Mouse (Mus musculus): ENCODE measurements at regions not wholly inside any gene's neighbourhood (a gene's known extent, or its start where the extent isn't known, plus 50 kb on each side); places are given as distances from the start of the nearest gene placed in this dataset.

DNA sequence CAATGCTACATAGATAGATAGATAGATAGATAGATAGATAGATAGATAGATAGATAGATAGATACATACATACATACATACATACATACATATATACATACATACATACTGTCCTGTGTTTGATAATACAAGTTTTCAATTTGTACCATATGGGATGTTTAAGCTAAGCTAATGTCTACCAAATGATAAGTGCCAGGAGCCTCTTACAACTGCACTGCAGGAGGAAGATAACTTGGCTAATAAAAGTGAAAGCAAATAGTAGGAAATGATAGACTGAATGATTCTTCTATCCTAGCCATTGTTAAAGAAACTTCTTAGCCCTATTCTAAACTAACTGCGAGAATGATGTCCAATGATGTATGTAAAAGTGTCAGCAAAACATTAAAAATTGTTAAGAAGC, 68.1 kb upstream of the P2ry1 start:
- no peak for DNase-seq

DNA sequence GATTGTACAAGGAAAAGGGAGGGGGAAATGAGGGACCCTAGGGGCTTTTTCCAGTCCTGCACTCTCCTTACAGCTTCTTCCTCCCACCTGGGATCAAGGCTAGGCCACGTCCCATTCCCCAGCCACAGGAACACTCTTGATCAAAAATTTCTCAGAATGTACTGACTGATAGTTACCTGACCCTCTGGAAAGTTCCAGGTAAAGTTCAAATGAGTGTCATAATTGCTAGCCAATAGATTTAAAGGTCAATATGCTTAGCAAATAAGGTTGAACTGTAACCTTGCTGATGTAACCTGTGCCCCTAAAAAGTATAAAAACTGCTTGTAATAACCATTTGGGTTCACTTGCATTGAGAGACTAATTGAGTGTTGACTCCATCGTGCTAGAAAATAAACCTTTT, 61.1 kb upstream of the P2ry1 start:
- no peak for DNase-seq

DNA sequence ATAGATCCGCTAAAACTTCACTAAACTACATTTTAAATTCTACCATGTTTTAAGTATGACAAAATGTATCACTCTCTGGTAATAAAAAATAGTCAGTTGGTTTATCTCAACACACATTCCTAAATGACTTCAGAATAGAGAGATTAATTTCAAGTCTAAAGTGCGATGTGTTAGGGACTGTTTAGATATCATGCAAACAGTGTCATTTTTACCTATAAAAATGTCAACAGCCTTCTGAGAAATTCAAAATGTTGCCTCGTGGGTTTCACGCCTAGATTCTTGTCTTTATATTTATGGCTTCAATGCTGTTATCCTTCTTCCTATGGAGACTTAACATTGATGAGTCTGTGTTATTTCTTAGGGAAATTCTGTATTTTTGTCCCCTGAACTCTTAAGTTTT, 53.7 kb upstream of the P2ry1 start:
- no peak for DNase-seq
